In the genomic region with DNA sequence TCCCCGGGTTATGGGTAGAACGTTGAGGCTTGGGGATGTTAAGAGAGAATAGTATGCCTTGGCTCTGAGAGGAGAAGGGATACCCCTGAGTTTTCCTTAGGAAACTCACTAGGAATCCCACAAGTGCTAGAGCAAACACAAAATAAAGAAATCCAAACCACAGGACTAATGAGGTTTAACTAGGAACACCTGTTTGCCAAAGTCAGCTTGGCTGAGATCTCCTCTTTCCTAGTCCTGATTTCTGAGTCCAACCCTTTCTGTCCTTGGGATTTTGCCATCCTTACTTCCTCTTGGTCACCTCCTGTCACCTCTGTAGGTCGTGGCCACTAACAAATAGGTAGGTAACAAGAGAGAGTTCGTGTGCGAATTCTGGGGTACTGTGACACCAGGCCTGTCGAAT, we compare ENCODE assay signal across 16 mouse cellular contexts.
"Had no signal": no experiment of that assay in that cellular context is flagged by ENCODE, and none has a peak within 500 bp of the region (broad histone marks: within the 10 kb centered on the region; RNA-seq: fewer than 3 reads in every experiment).

No protein-coding gene starts in this region.

- H3K9me3 ChIP-seq: limb, embryonic 10.5 days; limb, embryonic 13.5 days; liver, embryonic 13.5 days; neural tube, embryonic 15.5 days had no signal

- H3K4me1 ChIP-seq: liver, embryonic 13.5 days had no signal

- H3K9ac ChIP-seq: limb, embryonic 13.5 days; liver, embryonic 13.5 days; lung, embryonic 14.5 days; neural tube, embryonic 12.5 days; neural tube, embryonic 15.5 days had no signal

- H3K4me3 ChIP-seq: limb, embryonic 10.5 days; limb, embryonic 13.5 days; liver, embryonic 13.5 days; neural tube, embryonic 12.5 days; neural tube, embryonic 15.5 days had no signal

- H3K4me2 ChIP-seq: limb, embryonic 13.5 days; liver, embryonic 13.5 days; lung, embryonic 14.5 days; midbrain, embryonic 11.5 days; neural tube, embryonic 12.5 days; neural tube, embryonic 15.5 days had no signal

- H3K27ac ChIP-seq: limb, embryonic 10.5 days; limb, embryonic 13.5 days; liver, embryonic 13.5 days; neural tube, embryonic 12.5 days; neural tube, embryonic 15.5 days had no signal

- ATAC-seq: lung, postnatal 0 days had no signal

- H3K36me3 ChIP-seq: limb, embryonic 10.5 days; liver, embryonic 13.5 days; neural tube, embryonic 12.5 days had no signal

- DNase-seq: kidney, adult 18-20 months; liver; liver, embryonic 13.5 days; lung, embryonic 14.5 days; midbrain, embryonic 14.5 days; retina, postnatal 1 day; right cerebral cortex, postnatal 25 days; spleen, adult 18-20 months; thymus, adult 18-20 months; thymus, postnatal 36 days had no signal
